Mouse (Mus musculus): Measurements from ENCODE around the gene Dnah9. TPM values are rescaled to one million over a fixed set of nuclear protein-coding genes. Genes with fewer than 3 reads are reported as not detected.
A peak's percentile ranks its signal among the peaks of the same experiment; 100 is the strongest.

Dnah9 gene
- total and polyA plus RNA-seq, 3 experiments: 0.01 TPM; not detected in 2

DNA sequence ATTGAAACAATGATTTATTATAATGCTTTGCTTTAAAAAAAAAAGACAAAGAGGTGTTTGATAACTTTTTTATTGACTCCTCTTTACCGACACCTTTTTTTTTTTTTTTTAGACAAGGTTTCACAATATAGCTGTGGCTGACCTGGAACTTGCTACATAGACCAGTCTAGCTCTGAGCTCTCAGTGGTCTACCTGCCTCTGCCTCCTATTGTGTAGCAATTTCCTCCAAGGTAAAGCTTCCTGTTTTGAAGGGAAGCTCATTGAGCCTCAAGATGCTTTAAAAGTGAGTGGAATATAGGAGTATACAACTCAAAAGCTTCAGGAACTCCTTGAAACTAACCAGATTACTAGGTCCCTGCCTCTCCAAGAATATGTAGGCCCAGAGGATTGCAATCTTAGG is 372.5 kb downstream of the Dnah9 start:
- peaks cover 5 to 14% of the 10 kb centered on the region in 2 experiments for H3K4me1 ChIP-seq (ENCODE audit: control insufficient read depth in 1 of 2, insufficient read depth in 2 of 2, low read length in 2 of 2)
- H3K27me3 ChIP-seq (ENCODE audit: control insufficient read depth in 1 of 2, insufficient read depth in 2 of 2, low read length in 2 of 2): no peaks in the 10 kb centered on the region
- H3K27ac ChIP-seq (ENCODE audit: control insufficient read depth, low read depth, low read length): no peak overlapping the region
- TF ChIP-seq ZC3H11A (IDR thresholded peaks at IDR 0.05; ENCODE audit: low read depth, low read length) (no peak), E2F4 (IDR thresholded peaks at IDR 0.05; ENCODE audit: borderline replicate concordance, low read depth, low read length) (no peak), JUND (IDR thresholded peaks at IDR 0.05; ENCODE audit: low read depth, low read length) (no peak), ELF1 (IDR thresholded peaks at IDR 0.05; ENCODE audit: low read depth, low read length) (no peak), SMC3 (IDR thresholded peaks at IDR 0.05; ENCODE audit: low read depth, low read length) (no peak), TBP (IDR thresholded peaks at IDR 0.05; ENCODE audit: low read depth, low read length) (no peak), USF2 (IDR thresholded peaks at IDR 0.05; ENCODE audit: borderline replicate concordance in 1 of 2, insufficient read depth in 1 of 2, low read depth in 1 of 2, low read length in 2 of 2) (no peak), NELFE (IDR thresholded peaks at IDR 0.05; ENCODE audit: low read depth, low read length) (no peak)
- H3K9me3 ChIP-seq (replicated peaks; ENCODE audit: insufficient read depth, low read length): no peaks in the 10 kb centered on the region
- no peaks in the 10 kb centered on the region for H3K79me2 ChIP-seq (ENCODE audit: control insufficient read depth, insufficient read depth, low read length, poor library complexity)
- no peak overlapping the region for H3K9ac ChIP-seq (ENCODE audit: control insufficient read depth, low read depth, low read length, poor library complexity, severe bottlenecking)
- H3K36me3 ChIP-seq (ENCODE audit: control insufficient read depth in 1 of 2, insufficient read depth in 2 of 2, low read length in 2 of 2): peaks cover 0 to 18% of the 10 kb centered on the region in 2 experiments; a peak in 2 of 4 replicates
- no peak for DNase-seq (ENCODE audit: low read depth, low spot score)
- H3K4me3 ChIP-seq (ENCODE audit: control insufficient read depth in 1 of 2, insufficient read depth in 1 of 2, low read depth in 2 of 2, low read length in 2 of 2): no peak overlapping the region

DNA sequence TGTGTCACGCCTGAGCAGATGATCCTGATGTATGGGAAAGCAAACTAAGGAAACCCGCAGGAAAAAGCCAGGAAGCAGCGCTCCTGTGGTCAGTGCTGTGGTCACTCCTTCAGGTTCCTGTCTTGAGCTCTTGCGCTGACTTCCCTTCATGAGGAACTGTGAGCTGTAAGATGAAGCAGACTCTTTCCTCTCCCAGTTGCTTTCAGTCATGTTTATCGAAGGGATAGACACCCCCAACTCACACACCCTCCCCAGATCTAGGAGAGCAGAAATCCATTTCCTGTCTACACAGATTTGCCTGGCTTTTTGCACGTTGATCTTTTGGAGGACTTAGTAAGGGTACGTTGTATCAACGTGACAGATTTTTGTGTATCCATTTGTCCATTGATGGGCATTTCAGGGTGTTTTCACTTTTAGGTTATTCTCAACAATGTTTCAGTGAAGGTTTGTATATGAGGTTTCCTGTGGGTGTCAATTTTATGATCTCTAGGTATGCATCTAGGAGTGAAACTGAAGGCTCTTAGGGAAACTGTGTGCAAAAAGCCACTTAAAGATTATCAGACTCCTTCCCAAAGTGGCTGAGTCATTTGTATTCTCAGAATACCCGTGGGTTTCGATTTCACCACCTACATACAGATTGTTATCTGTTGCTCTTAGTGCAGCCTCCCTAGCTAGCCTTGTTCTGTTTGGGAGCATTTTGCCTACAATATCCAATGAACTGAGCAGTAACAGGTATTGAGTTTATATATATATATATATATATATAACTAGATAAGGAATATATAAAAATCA is 373.7 kb downstream of the Dnah9 start:
- DNase-seq (ENCODE audit: low read depth, low spot score): peak; percentile 74
- H3K9ac ChIP-seq (ENCODE audit: control insufficient read depth, low read depth, low read length, poor library complexity, severe bottlenecking): peak overlapping the region; percentile 33
- TF ChIP-seq CHD2 (IDR thresholded peaks at IDR 0.05; ENCODE audit: low read length) (no peak), E2F4 (IDR thresholded peaks at IDR 0.05; ENCODE audit: borderline replicate concordance, low read depth, low read length) (no peak), RCOR1 (IDR thresholded peaks at IDR 0.05; ENCODE audit: low read depth, low read length) (peak; percentile 28; the same call in 1 of the 2 replicates), USF2 (IDR thresholded peaks at IDR 0.05; ENCODE audit: borderline replicate concordance in 1 of 2, insufficient read depth in 1 of 2, low read depth in 1 of 2, low read length in 2 of 2) (no peak), NRF1 (IDR thresholded peaks at IDR 0.05; ENCODE audit: insufficient read depth, low read depth, low read length, poor library complexity, severe bottlenecking) (no peak), GATA1 (IDR thresholded peaks at IDR 0.05; ENCODE audit: low read depth, low read length) (peak; percentile 91), MAZ (IDR thresholded peaks at IDR 0.05; ENCODE audit: low read depth, low read length) (no peak), EP300 (IDR thresholded peaks at IDR 0.05; ENCODE audit: low read depth in 1 of 2, low read length in 2 of 2) (peak; percentile 60 to 65; a peak in 3 of 4 replicates), ETS1 (IDR thresholded peaks at IDR 0.05; ENCODE audit: low read depth, low read length) (peak; percentile 79)

More for the DNA sequence above, 373.7 kb downstream of the Dnah9 start:
- Histone ChIP-seq H3K79me2 (ENCODE audit: control insufficient read depth, insufficient read depth, low read length, poor library complexity) (no peaks in the 10 kb centered on the region), H3K9me3 (replicated peaks; ENCODE audit: insufficient read depth, low read length) (no peaks in the 10 kb centered on the region), H3K4me3 (ENCODE audit: control insufficient read depth in 1 of 2, insufficient read depth in 1 of 2, low read depth in 2 of 2, low read length in 2 of 2) (peak overlapping the region; percentile 35 to 37), H3K4me1 (ENCODE audit: control insufficient read depth in 1 of 2, insufficient read depth in 2 of 2, low read length in 2 of 2) (peaks cover 5 to 18% of the 10 kb centered on the region in 2 experiments), H3K27me3 (ENCODE audit: control insufficient read depth in 1 of 2, insufficient read depth in 2 of 2, low read length in 2 of 2) (no peaks in the 10 kb centered on the region), H3K36me3 (ENCODE audit: control insufficient read depth in 1 of 2, insufficient read depth in 2 of 2, low read length in 2 of 2) (peaks cover 0 to 20% of the 10 kb centered on the region in 2 experiments; a peak in 2 of 4 replicates), H3K27ac (ENCODE audit: control insufficient read depth, low read depth, low read length) (peak overlapping the region; percentile 69)
